Mouse (Mus musculus): ENCODE measurements around the gene Fermt2. TPM values are rescaled to one million over a fixed set of nuclear protein-coding genes. Genes with fewer than 3 reads are reported as not detected.

The Fermt2 gene
- polyA plus RNA-seq, 1 experiment = 95.9 TPM

GRCm38 (mm10) chr14:45416265-45416664 lies 113.7 kb downstream of the Fermt2 start:
- Histone ChIP-seq H3K4me1 (ENCODE audit: control insufficient read depth, insufficient read depth, low read length) (no peaks in the 10 kb centered on the region), H3K4me3 (ENCODE audit: low read depth, low read length) (no peak overlapping the region), H3K36me3 (ENCODE audit: control insufficient read depth, insufficient read depth, low read length, poor library complexity, severe bottlenecking) (no peaks in the 10 kb centered on the region), H3K27me3 (ENCODE audit: control insufficient read depth, insufficient read depth, low read length, poor library complexity, severe bottlenecking) (no peaks in the 10 kb centered on the region), H3K9me3 (replicated peaks; ENCODE audit: control insufficient read depth, insufficient read depth, low read length, poor library complexity, severe bottlenecking) (no peaks in the 10 kb centered on the region), H3K27ac (ENCODE audit: insufficient read depth, low read length) (no peak overlapping the region), H3K9ac (ENCODE audit: low read depth, poor library complexity, severe bottlenecking) (no peak overlapping the region)
- TF ChIP-seq EP300 (IDR thresholded peaks at IDR 0.05; ENCODE audit: insufficient read depth, low read depth, low read length) (no peak), CTCF (IDR thresholded peaks at IDR 0.05; ENCODE audit: low read depth, low read length) (no peak), POLR2A (IDR thresholded peaks at IDR 0.05; ENCODE audit: insufficient read depth, low read length) (no peak)

Other genes starting within 250 kb of the Fermt2 start
- 65.9 and 68.5 TPM in 2 replicates for gene Ero1l, start 211.3 kb downstream of the Fermt2 start, polyA plus RNA-seq (2011; ENCODE audit: insufficient read depth, insufficient read length, low read depth, missing spikeins)
- 571 and 612 TPM in 2 replicates for gene Psmc6, start 200.3 kb downstream of the Fermt2 start, polyA plus RNA-seq (2011; ENCODE audit: insufficient read depth, insufficient read length, low read depth, missing spikeins)
- gene Styx, start 179.0 kb downstream of the Fermt2 start, polyA plus RNA-seq (2011; ENCODE audit: insufficient read depth, insufficient read length, low read depth, missing spikeins) = 31.1 and 36.7 TPM in 2 replicates
- 96.6 and 98.5 TPM in 2 replicates for gene Gnpnat1, start 125.2 kb downstream of the Fermt2 start, polyA plus RNA-seq (2011; ENCODE audit: insufficient read depth, insufficient read length, low read depth, missing spikeins)
- 36.7 and 37.6 TPM in 2 replicates for gene Ddhd1, start 128.0 kb upstream of the Fermt2 start, polyA plus RNA-seq (2011; ENCODE audit: insufficient read depth, insufficient read length, low read depth, missing spikeins)

Data from ES-Bruce4 (cell line).